Mouse (Mus musculus): ENCODE data around the gene B3gnt3. TPM values are rescaled to one million over a fixed set of nuclear protein-coding genes. Genes with fewer than 3 reads are reported as not detected.

Gene B3gnt3
- total and polyA plus RNA-seq, 2 experiments from 2014 or later = 0.24 to 0.44 TPM

DNA sequence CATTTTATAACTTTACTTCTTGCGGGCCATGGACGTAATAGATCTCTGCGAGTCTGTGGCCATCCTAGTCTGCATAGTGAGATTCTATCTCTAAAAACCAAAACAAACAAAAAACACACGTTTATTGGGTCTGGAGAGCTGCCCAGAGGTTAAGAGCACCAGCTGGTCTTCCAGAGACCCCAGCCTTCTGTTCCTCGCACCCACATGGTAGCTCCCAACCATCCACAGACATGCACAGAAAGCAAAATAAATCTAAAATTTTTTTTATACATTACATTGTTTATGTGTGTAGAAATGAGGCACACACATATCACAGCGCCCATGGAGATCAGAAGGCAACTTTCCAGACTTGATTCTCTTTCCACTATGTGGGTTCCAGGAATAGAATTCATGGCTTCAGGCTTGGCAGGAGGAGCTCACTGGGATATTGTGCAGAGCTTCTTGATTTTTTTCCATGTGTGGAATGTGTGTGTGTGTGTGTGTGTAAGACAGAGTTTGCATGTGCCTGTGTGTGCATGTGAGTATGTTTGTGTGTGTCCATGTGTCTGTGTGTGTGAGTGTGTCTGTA is 29.3 kb downstream of the B3gnt3 start:
- Histone ChIP-seq H3K36me3 (ENCODE audit: insufficient read depth) (no peaks in the 10 kb centered on the region), H3K9me3 (ENCODE audit: low read length) (no peaks in the 10 kb centered on the region), H3K4me1 (ENCODE audit: insufficient read depth) (peaks cover 22% of the 10 kb centered on the region), H3K27me3 (ENCODE audit: insufficient read depth, low read length) (no peaks in the 10 kb centered on the region), H3K9ac (peak overlapping the region; percentile 77), H3K27ac (ENCODE audit: low read depth, low read length) (peak overlapping the region; percentile 86), H3K4me3 (ENCODE audit: low read depth, low read length) (peak overlapping the region; percentile 60), H3K4me2 (ENCODE audit: low read depth) (peak overlapping the region; percentile 76)
- no peak for ATAC-seq
- DNase-seq = peak; percentile 55
- 42% methylated on average over 6 of the region's 6 CpGs for WGBS
- no peak for TF ChIP-seq CTCF (IDR thresholded peaks at IDR 0.05; ENCODE audit: low read depth)

DNA sequence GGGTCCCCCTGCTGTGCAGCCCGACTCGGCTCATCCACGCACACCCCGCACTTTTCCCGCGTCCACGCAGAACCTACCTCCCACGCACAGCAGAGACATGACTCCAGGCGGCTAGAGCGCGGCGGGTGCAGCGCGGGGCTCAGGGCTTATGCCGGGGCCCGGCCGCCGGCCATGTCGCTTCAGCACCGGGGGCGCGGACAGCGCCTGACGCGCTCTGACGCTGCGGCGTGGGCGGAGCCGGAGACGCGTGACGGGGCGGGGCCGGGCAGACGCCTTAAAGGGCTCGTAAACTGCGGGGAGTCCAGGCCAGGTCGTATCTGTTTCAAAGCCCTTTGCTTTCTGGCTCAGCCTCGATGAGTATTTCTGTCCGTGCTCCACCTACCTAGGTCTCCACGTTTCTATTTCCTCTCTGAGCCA is 30.0 kb downstream of the B3gnt3 start, which contains the start of gene Unc13a:
TSS of gene Unc13a (minus strand) at position 209 of the 417 bp plus-strand sequence.
- H3K27ac ChIP-seq (ENCODE audit: low read depth, low read length) = peak within 1 kb of the TSS; percentile 86
- peak; percentile 96 for DNase-seq
- peak within 1 kb of the TSS; percentile 60 for H3K4me3 ChIP-seq (ENCODE audit: low read depth, low read length)
- H3K27me3 ChIP-seq (ENCODE audit: insufficient read depth, low read length) = no peaks in the 10 kb centered on the region
- no peaks in the 10 kb centered on the region for H3K9me3 ChIP-seq (ENCODE audit: low read length)
- no peak for TF ChIP-seq CTCF (IDR thresholded peaks at IDR 0.05; ENCODE audit: low read depth)
- H3K4me1 ChIP-seq (ENCODE audit: insufficient read depth) = peaks cover 23% of the 10 kb centered on the region
- H3K4me2 ChIP-seq (ENCODE audit: low read depth) = peak within 1 kb of the TSS; percentile 76
- H3K9ac ChIP-seq = peak within 1 kb of the TSS; percentile 77
- no peaks in the 10 kb centered on the region for H3K36me3 ChIP-seq (ENCODE audit: insufficient read depth)
- ATAC-seq = peak; percentile 75
- under 1% methylated on average over 42 of the region's 42 CpGs for WGBS

DNA sequence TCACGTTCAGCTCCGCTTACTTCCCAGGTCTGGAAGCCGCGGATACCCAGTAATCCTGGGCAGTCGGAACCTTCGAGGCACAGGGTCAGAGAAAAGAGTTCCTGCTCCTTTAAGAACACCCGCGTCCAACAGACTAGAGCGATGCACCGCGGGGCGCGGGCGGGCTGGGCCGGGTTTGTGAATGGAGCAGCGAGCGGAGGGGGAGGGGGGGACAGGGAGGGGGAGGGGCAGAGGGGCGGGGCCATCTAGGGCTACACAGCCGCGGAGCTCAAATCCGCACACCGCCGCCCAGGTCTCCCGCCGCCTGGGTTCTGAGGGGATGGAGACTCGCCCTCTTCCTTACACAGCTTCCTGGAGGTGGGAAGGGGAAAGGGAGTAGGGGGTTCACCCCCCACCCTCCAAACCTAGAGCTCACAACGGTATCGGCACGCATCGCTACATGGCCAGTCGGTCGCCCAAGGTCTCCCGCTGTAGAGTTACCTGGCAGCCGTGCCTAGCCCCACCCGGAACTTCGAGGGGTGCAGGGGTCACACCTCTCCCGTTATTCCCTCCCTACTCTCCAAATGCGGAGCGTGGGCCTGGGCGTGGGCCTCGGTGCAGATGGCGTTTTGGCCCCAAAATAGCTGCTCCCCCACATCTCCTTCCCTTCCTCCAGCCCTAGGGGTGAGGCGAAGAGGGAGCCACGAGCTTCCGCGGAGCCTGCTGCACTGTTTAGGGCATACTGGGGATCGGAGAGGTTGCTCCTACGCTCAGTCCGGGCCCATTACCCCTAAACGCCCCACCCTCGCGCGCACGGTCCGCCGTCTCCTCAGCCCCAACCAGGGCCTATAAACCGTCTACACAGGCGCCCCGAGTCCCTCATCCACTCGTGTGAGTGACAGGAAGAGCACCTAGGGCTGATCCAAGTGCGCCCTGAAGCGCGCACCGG is 30.7 kb downstream of the B3gnt3 start:
- ATAC-seq (peak; percentile 68), DNase-seq (peak; percentile 91)
- H3K4me3 ChIP-seq (ENCODE audit: low read depth, low read length) = peak overlapping the region; percentile 60
- peaks cover 21% of the 10 kb centered on the region for H3K4me1 ChIP-seq (ENCODE audit: insufficient read depth)
- under 1% methylated on average over 59 of the region's 64 CpGs for WGBS
- peak overlapping the region; percentile 76 for H3K4me2 ChIP-seq (ENCODE audit: low read depth)
- H3K36me3 ChIP-seq (ENCODE audit: insufficient read depth) = no peaks in the 10 kb centered on the region
- no peaks in the 10 kb centered on the region for H3K9me3 ChIP-seq (ENCODE audit: low read length)
- no peak for TF ChIP-seq CTCF (IDR thresholded peaks at IDR 0.05; ENCODE audit: low read depth)
- H3K9ac ChIP-seq = peak overlapping the region; percentile 77
- no peaks in the 10 kb centered on the region for H3K27me3 ChIP-seq (ENCODE audit: insufficient read depth, low read length)
- H3K27ac ChIP-seq (ENCODE audit: low read depth, low read length) = peak overlapping the region; percentile 86

DNA sequence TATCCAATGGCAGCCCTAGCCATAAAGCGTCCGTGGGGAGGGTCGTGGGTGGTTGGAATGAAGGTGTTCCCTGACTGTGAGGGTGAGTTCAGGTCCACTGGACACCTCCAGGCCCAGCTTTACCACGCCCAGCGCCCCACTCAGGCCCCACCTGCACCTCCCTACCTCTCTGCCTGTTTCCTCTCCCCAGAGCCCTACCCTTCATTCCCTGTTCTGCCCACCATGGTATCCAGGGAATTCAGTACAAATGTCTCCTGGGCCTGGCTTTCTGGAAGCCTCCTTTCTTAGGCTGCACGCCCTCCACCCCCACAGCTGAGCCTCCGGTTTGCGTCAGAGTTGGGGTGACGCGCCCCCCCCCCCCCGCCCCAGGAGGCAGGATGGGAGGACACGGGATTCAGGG is 31.4 kb downstream of the B3gnt3 start:
- H3K9ac ChIP-seq = peak overlapping the region; percentile 77
- H3K4me1 ChIP-seq (ENCODE audit: insufficient read depth) = peaks cover 16% of the 10 kb centered on the region

DNA sequence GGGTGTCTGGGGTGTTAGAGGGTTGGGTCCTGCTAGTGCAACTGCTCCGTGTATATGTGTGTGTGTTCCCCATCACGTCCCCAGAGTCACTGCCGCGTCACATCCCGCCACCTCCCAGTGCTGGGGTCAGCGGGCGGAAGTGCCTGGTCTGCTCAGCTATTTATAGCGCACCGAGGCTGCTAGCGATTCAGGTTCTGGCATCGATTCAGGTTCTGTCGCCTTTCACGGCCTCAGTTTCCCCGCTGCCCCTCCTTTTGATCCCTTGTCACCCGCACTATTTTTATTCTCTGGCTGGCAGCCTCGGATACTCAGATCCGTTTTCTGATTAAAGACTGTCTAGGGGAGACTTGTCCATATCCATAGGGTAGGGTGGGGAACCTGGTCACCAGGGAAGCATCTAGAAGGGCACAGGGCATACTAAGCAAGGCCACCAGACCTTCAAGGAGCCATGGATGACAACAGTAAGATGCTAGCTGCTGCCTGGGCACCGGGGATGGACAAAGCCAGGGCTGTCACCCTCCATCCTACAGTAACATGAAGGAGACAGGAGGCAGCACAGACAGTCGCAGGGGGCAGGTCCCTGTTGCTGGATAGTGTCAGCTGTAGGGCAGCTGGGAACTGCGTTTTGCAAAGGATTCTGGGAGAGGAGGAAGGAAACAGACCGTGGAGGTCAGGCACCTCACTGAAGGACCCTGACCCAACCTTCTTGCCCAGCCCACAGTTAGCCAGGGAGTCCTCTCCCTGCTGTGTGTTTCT is 33.2 kb downstream of the B3gnt3 start:
- H3K36me3 ChIP-seq (ENCODE audit: insufficient read depth) = peaks cover 17% of the 10 kb centered on the region
- no peak for TF ChIP-seq CTCF (IDR thresholded peaks at IDR 0.05; ENCODE audit: low read depth)
- no peak for ATAC-seq
- WGBS = 7% methylated on average over 21 of the region's 21 CpGs
- no peak overlapping the region for H3K4me3 ChIP-seq (ENCODE audit: low read depth, low read length)
- DNase-seq = no peak
- peak overlapping the region; percentile 7; the same call in 1 of the 2 replicates for H3K9ac ChIP-seq
- peak overlapping the region; percentile 35 for H3K4me2 ChIP-seq (ENCODE audit: low read depth)
- peaks cover 16% of the 10 kb centered on the region for H3K4me1 ChIP-seq (ENCODE audit: insufficient read depth)
- H3K27ac ChIP-seq (ENCODE audit: low read depth, low read length) = no peak overlapping the region
- H3K9me3 ChIP-seq (ENCODE audit: low read length) = no peaks in the 10 kb centered on the region
- H3K27me3 ChIP-seq (ENCODE audit: insufficient read depth, low read length) = no peaks in the 10 kb centered on the region

More for the DNA sequence above, 31.4 kb downstream of the B3gnt3 start:
- peak; percentile 38 for DNase-seq
- H3K27ac ChIP-seq (ENCODE audit: low read depth, low read length) = peak overlapping the region; percentile 86
- H3K36me3 ChIP-seq (ENCODE audit: insufficient read depth) = no peaks in the 10 kb centered on the region; the same call in 1 of the 2 replicates
- H3K4me3 ChIP-seq (ENCODE audit: low read depth, low read length) = peak overlapping the region; percentile 60
- H3K27me3 ChIP-seq (ENCODE audit: insufficient read depth, low read length) = no peaks in the 10 kb centered on the region
- WGBS = 9% methylated on average over 8 of the region's 12 CpGs
- no peaks in the 10 kb centered on the region for H3K9me3 ChIP-seq (ENCODE audit: low read length)
- peak; percentile 25 for ATAC-seq
- TF ChIP-seq CTCF (IDR thresholded peaks at IDR 0.05; ENCODE audit: low read depth) = no peak
- H3K4me2 ChIP-seq (ENCODE audit: low read depth) = peak overlapping the region; percentile 76

DNA sequence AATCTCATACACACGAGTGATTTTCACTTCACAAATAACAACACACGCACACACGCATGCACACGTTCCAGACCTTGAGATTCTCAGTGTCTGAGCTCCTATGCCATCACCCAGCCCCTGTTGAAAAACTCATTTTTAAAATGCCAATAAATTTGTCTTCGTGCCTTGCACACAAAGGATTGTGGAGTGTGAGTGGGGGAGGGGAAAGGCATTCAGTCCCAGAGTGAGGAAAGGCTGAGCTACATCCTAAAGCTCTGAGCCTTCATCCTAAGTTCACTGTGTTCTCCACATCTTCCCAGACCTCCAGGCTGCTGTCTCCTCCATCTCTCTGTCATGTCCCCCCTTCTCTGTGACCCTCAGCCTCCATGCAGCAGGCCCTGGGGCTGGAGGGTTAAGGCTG is 34.3 kb downstream of the B3gnt3 start:
- TF ChIP-seq CTCF (IDR thresholded peaks at IDR 0.05; ENCODE audit: low read depth) = no peak
- H3K4me1 ChIP-seq (ENCODE audit: insufficient read depth) = peaks cover 16% of the 10 kb centered on the region
- H3K36me3 ChIP-seq (ENCODE audit: insufficient read depth) = peaks cover 28% of the 10 kb centered on the region
- DNase-seq = peak; percentile 57
- H3K9me3 ChIP-seq (ENCODE audit: low read length) = no peaks in the 10 kb centered on the region
- no peak for ATAC-seq
- H3K27ac ChIP-seq (ENCODE audit: low read depth, low read length) = peak overlapping the region; percentile 40
- H3K4me2 ChIP-seq (ENCODE audit: low read depth) = peak overlapping the region; percentile 35
- 33% methylated on average over 5 of the region's 5 CpGs for WGBS
- H3K27me3 ChIP-seq (ENCODE audit: insufficient read depth, low read length) = no peaks in the 10 kb centered on the region
- H3K9ac ChIP-seq = 0 out of 2 replicates have a peak overlapping the region, but pooled peaks have one; percentile 25
- H3K4me3 ChIP-seq (ENCODE audit: low read depth, low read length) = no peak overlapping the region

All from forebrain, postnatal 0 days (tissue).